Mouse (Mus musculus) hindbrain, postnatal 0 days (tissue): ENCODE results near the gene Etaa1. TPM values are rescaled to one million over a fixed set of nuclear protein-coding genes. Genes with fewer than 3 reads are reported as not detected.

Source experiments
- ATAC-seq: fragments of 200-750 bp; cut with Nextera tagmentation; 2 replicates; pipeline ENCODE4 v1.8.0; 2017; ENCODE audit warnings: mild to moderate bottlenecking, moderate TSS enrichment, moderate library complexity
- DNase-seq: peaks from one replicate; pipeline ENCODE4 v3.0.0-alpha.2; 2015; ENCODE audit warnings: low spot score
- H3K27ac ChIP-seq: fragments of 300-500 bp; sonication (generic); 2 replicates; pipeline ENCODE4 v1.5.1; 2014; ENCODE audit warnings: mild to moderate bottlenecking
- H3K27me3 ChIP-seq: fragments of 300-500 bp; sonication (generic); 2 replicates; pipeline ENCODE4 v1.6.1; 2014; ENCODE audit warnings: low read length, mixed read lengths; ENCODE audit not compliant: insufficient read depth
- H3K36me3 ChIP-seq: fragments of 300-500 bp; sonication (generic); 2 replicates; pipeline ENCODE4 v1.6.1; 2014; ENCODE audit warnings: low read length, mixed read lengths; ENCODE audit not compliant: insufficient read depth
- H3K4me1 ChIP-seq: fragments of 300-500 bp; sonication (generic); 2 replicates; pipeline ENCODE4 v1.6.1; 2014; ENCODE audit warnings: antibody characterized with exemption, low read length, mixed read lengths; ENCODE audit not compliant: insufficient read depth
- H3K4me2 ChIP-seq: fragments of 300-500 bp; sonication (generic); 2 replicates; pipeline ENCODE4 v1.6.1; 2014; ENCODE audit warnings: low read depth, mild to moderate bottlenecking, low read length, moderate library complexity, mixed read lengths
- H3K4me3 ChIP-seq: fragments of 300-500 bp; sonication (generic); 2 replicates; pipeline ENCODE4 v1.5.1; 2014; ENCODE audit warnings: low read length
- H3K9ac ChIP-seq: fragments of 300-500 bp; sonication (generic); replicated peaks from 2 replicates; pipeline ENCODE4 v1.6.1; 2014; ENCODE audit warnings: mild to moderate bottlenecking, low read length, moderate library complexity, mixed read lengths
- H3K9me3 ChIP-seq: fragments of 300-500 bp; sonication (generic); 2 replicates; pipeline ENCODE4 v1.6.1; 2016; ENCODE audit warnings: low read length, mixed read lengths
- CTCF ChIP-seq: IDR thresholded peaks from 2 replicates; pipeline ENCODE4 v1.5.1; 2016; ENCODE audit warnings: antibody characterized with exemption, control low read depth, low read depth
- WGBS: fragments of 180-500 bp; shearing (Covaris S2); extraction: QIAGEN DNeasy Blood & Tissue Kit; methylation state at CpG from one replicate; pipeline ENCODE4 v1.1.7; 2014; 5-methylcytosine and 5-hydroxymethylcytosine counted together
- polyA plus RNA-seq: library from polyadenylated mRNA; unstranded; fragments of >200 nt; fragmentation: Nextera tagmentation; extraction: Ambion mirVana; gene quantifications from 2 replicates; pipeline ENCODE4 v1.2.1, GENCODE M21; 2015
- total RNA-seq: library from RNA; depleted of rRNA; stranded (reverse); fragments of >200 nt; gene quantifications from 2 replicates; pipeline ENCODE4 v1.2.3, GENCODE M21; 2014; rRNA removed

Etaa1 gene
- 4.7 and 5.9 TPM in 2 replicates for total RNA-seq
- polyA plus RNA-seq: 6.7 and 7.2 TPM in 2 replicates

GRCm38 (mm10) chr11:17953231-17954134, at the start of gene Etaa1:
TSS of gene Etaa1 (minus strand) at chr11:17953875.
- peak within 1 kb of the TSS; percentile 77 for H3K4me2 ChIP-seq
- peak within 1 kb of the TSS; percentile 94 for H3K27ac ChIP-seq
- peak; percentile 98 for DNase-seq
- no peaks in the 10 kb centered on the region for H3K4me1 ChIP-seq
- ATAC-seq: peak; percentile 99
- WGBS: under 1% methylated on average over 67 of the region's 69 CpGs
- H3K36me3 ChIP-seq: 0 out of 2 replicates have a peak, but pooled peaks cover 4% of the 10 kb centered on the region
- no peak for TF ChIP-seq CTCF
- peak within 1 kb of the TSS; percentile 88 for H3K9ac ChIP-seq
- peak within 1 kb of the TSS; percentile 68 for H3K4me3 ChIP-seq
- no peaks in the 10 kb centered on the region for H3K9me3 ChIP-seq
- no peaks in the 10 kb centered on the region for H3K27me3 ChIP-seq

GRCm38 (mm10) chr11:17994151-17994550, 40.5 kb upstream of the Etaa1 start:
- no peaks in the 10 kb centered on the region for H3K4me1 ChIP-seq
- TF ChIP-seq CTCF: no peak
- H3K27ac ChIP-seq: no peak overlapping the region
- no peaks in the 10 kb centered on the region for H3K9me3 ChIP-seq
- ATAC-seq: peak; percentile 29; the same call in 1 of the 2 replicates
- no peak overlapping the region for H3K4me2 ChIP-seq
- 85% methylated on average over 3 of the region's 3 CpGs for WGBS
- no peak overlapping the region for H3K9ac ChIP-seq
- no peaks in the 10 kb centered on the region for H3K36me3 ChIP-seq
- H3K4me3 ChIP-seq: no peak overlapping the region
- DNase-seq: no peak
- H3K27me3 ChIP-seq: no peaks in the 10 kb centered on the region

GRCm38 (mm10) chr11:17992311-17992710, 38.6 kb upstream of the Etaa1 start:
- WGBS: 83% methylated on average over 9 of the region's 9 CpGs
- H3K36me3 ChIP-seq: no peaks in the 10 kb centered on the region
- no peaks in the 10 kb centered on the region for H3K4me1 ChIP-seq
- no peak overlapping the region for H3K9ac ChIP-seq
- no peak overlapping the region for H3K27ac ChIP-seq
- TF ChIP-seq CTCF: no peak
- ATAC-seq: no peak
- no peaks in the 10 kb centered on the region for H3K27me3 ChIP-seq
- no peaks in the 10 kb centered on the region for H3K9me3 ChIP-seq
- no peak overlapping the region for H3K4me2 ChIP-seq
- no peak for DNase-seq
- H3K4me3 ChIP-seq: no peak overlapping the region

GRCm38 (mm10) chr11:17983331-17983730, 29.7 kb upstream of the Etaa1 start:
- no peak for TF ChIP-seq CTCF
- Histone ChIP-seq H3K27me3 (no peaks in the 10 kb centered on the region), H3K4me1 (no peaks in the 10 kb centered on the region), H3K4me2 (no peak overlapping the region), H3K36me3 (no peaks in the 10 kb centered on the region), H3K9me3 (no peaks in the 10 kb centered on the region), H3K9ac (no peak overlapping the region), H3K27ac (no peak overlapping the region), H3K4me3 (no peak overlapping the region)
- no peak for ATAC-seq
- WGBS: 89% methylated on average over 2 of the region's 2 CpGs
- no peak for DNase-seq

GRCm38 (mm10) chr11:17981246-17981645, 27.6 kb upstream of the Etaa1 start:
- no peak overlapping the region for H3K4me2 ChIP-seq
- ATAC-seq (no peak), DNase-seq (no peak)
- H3K4me3 ChIP-seq: no peak overlapping the region
- no peaks in the 10 kb centered on the region for H3K9me3 ChIP-seq
- H3K4me1 ChIP-seq: no peaks in the 10 kb centered on the region
- no peaks in the 10 kb centered on the region for H3K27me3 ChIP-seq
- no peak overlapping the region for H3K27ac ChIP-seq
- TF ChIP-seq CTCF: no peak
- 83% methylated on average over 4 of the region's 4 CpGs for WGBS
- H3K9ac ChIP-seq: no peak overlapping the region
- H3K36me3 ChIP-seq: no peaks in the 10 kb centered on the region

- H3K4me1 ChIP-seq: no peaks in the 10 kb centered on the region
- no peak overlapping the region for H3K4me3 ChIP-seq
- H3K9me3 ChIP-seq: no peaks in the 10 kb centered on the region
- no peak for ATAC-seq
- DNase-seq: no peak
- no peak overlapping the region for H3K27ac ChIP-seq
- no peak for TF ChIP-seq CTCF
- no peaks in the 10 kb centered on the region for H3K36me3 ChIP-seq
- H3K4me2 ChIP-seq: no peak overlapping the region
- WGBS: 84% methylated on average over 3 of the region's 3 CpGs
- no peak overlapping the region for H3K9ac ChIP-seq
- no peaks in the 10 kb centered on the region for H3K27me3 ChIP-seq
These were observed 21.9 kb upstream of the Etaa1 start for GRCm38 (mm10) chr11:17975581-17975980.

- Histone ChIP-seq H3K27me3 (no peaks in the 10 kb centered on the region), H3K9ac (peak overlapping the region; percentile 88), H3K36me3 (0 out of 2 replicates have a peak, but pooled peaks cover 4% of the 10 kb centered on the region), H3K4me2 (peak overlapping the region; percentile 77), H3K4me3 (peak overlapping the region; percentile 68), H3K4me1 (no peaks in the 10 kb centered on the region), H3K27ac (peak overlapping the region; percentile 94), H3K9me3 (no peaks in the 10 kb centered on the region)
- 2% methylated on average over 3 of the region's 3 CpGs for WGBS
- ATAC-seq (no peak), DNase-seq (peak; percentile 28)
- TF ChIP-seq CTCF: no peak
These were observed 884 bp downstream of the Etaa1 start for GRCm38 (mm10) chr11:17952791-17953190.
